Mouse (Mus musculus) bone marrow macrophage, adult 2 months (primary cell): ENCODE data around the gene Fam122b. TPM values are rescaled to one million over a fixed set of nuclear protein-coding genes. Genes with fewer than 3 reads are reported as not detected.

Experiments used
- H3K27ac ChIP-seq: 2 replicates; pipeline ENCODE4 v1.5.1; 2012; ENCODE audit warnings: low read depth, low read length; ENCODE audit not compliant: insufficient read depth
- H3K4me1 ChIP-seq: 2 replicates; pipeline ENCODE4 v1.6.1; 2012; ENCODE audit warnings: low read length; ENCODE audit not compliant: control insufficient read depth, insufficient read depth
- H3K4me3 ChIP-seq: 2 replicates; pipeline ENCODE4 v1.5.1; 2012; ENCODE audit warnings: mild to moderate bottlenecking, low read length, moderate library complexity; ENCODE audit not compliant: insufficient read depth
- CTCF ChIP-seq: IDR thresholded peaks from 2 replicates; pipeline ENCODE4 v1.5.1; 2012; ENCODE audit warnings: low read depth, mild to moderate bottlenecking, low read length, moderate library complexity
- POLR2A ChIP-seq: IDR thresholded peaks from 2 replicates; pipeline ENCODE4 v1.6.1; 2012; ENCODE audit warnings: mild to moderate bottlenecking, low read depth, low read length, borderline replicate concordance
- polyA plus RNA-seq: library from polyadenylated mRNA; stranded (reverse); fragments of >200 nt; gene quantifications from 2 replicates; pipeline ENCODE4 v1.2.4, GENCODE M21; 2012; ENCODE audit not compliant: missing spikeins, insufficient read depth, insufficient read length

The Fam122b gene
- polyA plus RNA-seq, 1 experiment = 7.3 TPM

- no peak for TF ChIP-seq POLR2A
- TF ChIP-seq CTCF = no peak
- H3K27ac ChIP-seq = no peak overlapping the region
- H3K4me3 ChIP-seq = no peak overlapping the region
- no peaks in the 10 kb centered on the region for H3K4me1 ChIP-seq
Observed at GRCm38 (mm10) chrX:53233689-53234088, 35.9 kb downstream of the Fam122b start.

DNA sequence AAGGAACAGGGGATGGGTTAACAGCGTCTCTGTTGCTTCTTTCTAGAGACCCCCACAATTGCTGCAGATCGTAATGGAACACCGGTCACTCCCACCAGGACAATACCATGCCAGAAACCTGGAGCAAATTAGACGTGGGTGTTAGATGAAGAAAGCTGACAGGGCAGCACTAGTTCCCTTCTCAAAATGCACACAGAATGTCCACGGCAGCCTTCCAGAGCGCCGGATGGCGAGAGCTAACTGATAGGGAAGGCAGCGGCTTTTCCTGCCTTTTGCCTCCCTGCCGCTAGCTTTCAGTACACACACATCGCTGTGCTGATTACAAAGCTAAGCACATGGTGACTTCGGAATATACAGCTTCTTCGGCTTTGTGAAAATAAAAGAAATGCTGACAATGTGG lies 37.6 kb downstream of the Fam122b start:
- Histone ChIP-seq H3K4me3 (no peak overlapping the region), H3K27ac (no peak overlapping the region), H3K4me1 (no peaks in the 10 kb centered on the region)
- TF ChIP-seq CTCF = no peak
- TF ChIP-seq POLR2A = no peak

DNA sequence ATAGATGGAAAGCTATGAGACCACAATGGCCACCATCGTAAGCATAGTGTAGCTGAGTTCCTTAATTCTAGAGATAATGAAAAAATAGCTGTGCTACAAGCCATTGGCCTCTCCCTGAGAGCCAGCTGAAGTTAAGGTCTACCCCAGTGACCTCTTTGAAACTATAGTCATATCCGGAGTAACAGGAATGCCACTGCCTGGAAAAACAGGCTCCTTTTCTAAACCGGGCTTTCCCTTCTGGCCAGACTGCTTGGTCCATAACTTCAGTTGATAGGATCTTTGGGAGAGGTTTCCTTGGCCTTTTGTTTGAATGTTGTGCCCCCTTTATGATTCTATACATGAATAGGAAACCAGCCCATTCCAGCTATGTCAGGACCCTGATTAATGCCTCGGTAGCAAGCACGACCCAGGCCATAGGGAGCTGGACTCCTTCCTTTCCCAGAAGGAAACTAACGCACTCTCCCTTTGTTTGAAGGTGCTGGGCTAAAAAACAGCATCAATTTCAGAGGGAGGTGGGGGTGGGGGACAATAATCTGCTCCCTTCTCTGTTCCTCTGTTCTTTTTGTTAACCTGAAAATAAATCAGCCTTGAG lies 45.2 kb downstream of the Fam122b start:
- no peak for TF ChIP-seq CTCF
- TF ChIP-seq POLR2A = no peak
- Histone ChIP-seq H3K4me1 (no peaks in the 10 kb centered on the region), H3K27ac (no peak overlapping the region), H3K4me3 (no peak overlapping the region)

- TF ChIP-seq CTCF = no peak
- no peak for TF ChIP-seq POLR2A
- Histone ChIP-seq H3K4me1 (no peaks in the 10 kb centered on the region), H3K27ac (no peak overlapping the region), H3K4me3 (no peak overlapping the region)
Observed at GRCm38 (mm10) chrX:53220855-53221254, 48.8 kb downstream of the Fam122b start.

- Histone ChIP-seq H3K4me1 (no peaks in the 10 kb centered on the region), H3K4me3 (no peak overlapping the region), H3K27ac (no peak overlapping the region)
- TF ChIP-seq CTCF = no peak
- no peak for TF ChIP-seq POLR2A
Observed at GRCm38 (mm10) chrX:53214557-53215229, 54.9 kb downstream of the Fam122b start.

GRCm38 (mm10) chrX:53213838-53214237 lies 55.8 kb downstream of the Fam122b start:
- TF ChIP-seq POLR2A (no peak), CTCF (no peak)
- no peaks in the 10 kb centered on the region for H3K4me1 ChIP-seq

GRCm38 (mm10) chrX:53212485-53212884 lies 57.1 kb downstream of the Fam122b start:
- H3K4me3 ChIP-seq = no peak overlapping the region
- TF ChIP-seq CTCF = no peak
- TF ChIP-seq POLR2A = no peak
- H3K4me1 ChIP-seq = no peaks in the 10 kb centered on the region
- H3K27ac ChIP-seq = no peak overlapping the region

More at GRCm38 (mm10) chrX:53213838-53214237, 55.8 kb downstream of the Fam122b start:
- Histone ChIP-seq H3K27ac (no peak overlapping the region), H3K4me3 (no peak overlapping the region)

- no peak overlapping the region for H3K4me3 ChIP-seq
- no peaks in the 10 kb centered on the region for H3K4me1 ChIP-seq
- TF ChIP-seq CTCF = no peak
- no peak overlapping the region for H3K27ac ChIP-seq
Observed at GRCm38 (mm10) chrX:53211756-53212483, 57.7 kb downstream of the Fam122b start.

DNA sequence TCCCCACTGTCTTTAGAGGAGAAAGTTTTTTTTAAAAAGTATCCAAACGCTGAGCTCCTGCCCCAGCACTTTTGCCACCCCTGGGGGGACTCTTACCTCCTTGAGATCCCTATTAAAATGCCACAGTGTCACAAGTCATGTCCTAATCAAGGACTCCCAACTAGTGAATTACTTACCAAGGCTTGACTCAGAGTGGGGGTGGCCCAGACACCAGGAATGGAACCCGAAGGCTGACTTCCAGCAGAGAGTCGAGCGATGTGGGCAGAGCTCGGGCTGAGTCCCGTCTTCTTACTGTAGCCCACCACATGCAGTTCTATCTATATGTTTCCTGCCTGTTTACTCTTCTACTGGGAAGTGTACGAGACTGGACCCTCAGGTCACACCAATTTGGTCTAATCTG lies 60.2 kb downstream of the Fam122b start:
- Histone ChIP-seq H3K27ac (no peak overlapping the region), H3K4me1 (no peaks in the 10 kb centered on the region), H3K4me3 (no peak overlapping the region)
- TF ChIP-seq CTCF (no peak), POLR2A (no peak)

GRCm38 (mm10) chrX:53204690-53205311 lies 64.8 kb downstream of the Fam122b start:
- no peaks in the 10 kb centered on the region for H3K4me1 ChIP-seq

More at GRCm38 (mm10) chrX:53204690-53205311, 64.8 kb downstream of the Fam122b start:
- TF ChIP-seq CTCF (no peak), POLR2A (no peak)
- Histone ChIP-seq H3K27ac (no peak overlapping the region), H3K4me3 (no peak overlapping the region)
